Mouse (Mus musculus) brown adipose tissue, adult 24 weeks (tissue): ENCODE results near the gene Gimap5. TPM values are rescaled to one million over a fixed set of nuclear protein-coding genes. Genes with fewer than 3 reads are reported as not detected.

Source experiments
- H3K27ac ChIP-seq: fragments of 200-500 bp; replicated peaks from 2 replicates; pipeline ENCODE4 v1.5.1; 2012; ENCODE audit warnings: low read depth, mild to moderate bottlenecking, low read length
- H3K4me1 ChIP-seq: fragments of 200-500 bp; 2 replicates; pipeline ENCODE4 v1.6.1; 2012; ENCODE audit warnings: low read length, mixed read lengths; ENCODE audit not compliant: control insufficient read depth, insufficient read depth, insufficient read length
- H3K4me3 ChIP-seq: fragments of 200-500 bp; 2 replicates; pipeline ENCODE4 v1.5.1; 2012; ENCODE audit warnings: low read depth, mild to moderate bottlenecking, low read length, moderate library complexity; ENCODE audit not compliant: insufficient read depth
- polyA plus RNA-seq: library from polyadenylated mRNA; stranded (reverse); fragments of >200 nt; gene quantifications from 2 replicates; pipeline ENCODE4 v1.2.4, GENCODE M21; 2012; ENCODE audit not compliant: missing spikeins, insufficient read depth, insufficient read length

Gene Gimap5
- polyA plus RNA-seq, 1 experiment = 2.2 TPM

GRCm38 (mm10) chr6:48763567-48764270, 17.7 kb downstream of the Gimap5 start:
- no peak overlapping the region for H3K27ac ChIP-seq

GRCm38 (mm10) chr6:48764496-48764895, 18.5 kb downstream of the Gimap5 start:
- H3K27ac ChIP-seq = no peak overlapping the region

More at GRCm38 (mm10) chr6:48763567-48764270, 17.7 kb downstream of the Gimap5 start:
- no peak overlapping the region for H3K4me3 ChIP-seq
- no peaks in the 10 kb centered on the region for H3K4me1 ChIP-seq

GRCm38 (mm10) chr6:48768178-48768869, 22.3 kb downstream of the Gimap5 start:
- Histone ChIP-seq H3K4me3 (no peak overlapping the region), H3K4me1 (no peaks in the 10 kb centered on the region), H3K27ac (no peak overlapping the region)

More at GRCm38 (mm10) chr6:48764496-48764895, 18.5 kb downstream of the Gimap5 start:
- no peaks in the 10 kb centered on the region for H3K4me1 ChIP-seq
- H3K4me3 ChIP-seq = no peak overlapping the region

- no peaks in the 10 kb centered on the region for H3K4me1 ChIP-seq
- H3K27ac ChIP-seq = no peak overlapping the region
- no peak overlapping the region for H3K4me3 ChIP-seq
Observed at GRCm38 (mm10) chr6:48768933-48769332, 22.9 kb downstream of the Gimap5 start.

DNA sequence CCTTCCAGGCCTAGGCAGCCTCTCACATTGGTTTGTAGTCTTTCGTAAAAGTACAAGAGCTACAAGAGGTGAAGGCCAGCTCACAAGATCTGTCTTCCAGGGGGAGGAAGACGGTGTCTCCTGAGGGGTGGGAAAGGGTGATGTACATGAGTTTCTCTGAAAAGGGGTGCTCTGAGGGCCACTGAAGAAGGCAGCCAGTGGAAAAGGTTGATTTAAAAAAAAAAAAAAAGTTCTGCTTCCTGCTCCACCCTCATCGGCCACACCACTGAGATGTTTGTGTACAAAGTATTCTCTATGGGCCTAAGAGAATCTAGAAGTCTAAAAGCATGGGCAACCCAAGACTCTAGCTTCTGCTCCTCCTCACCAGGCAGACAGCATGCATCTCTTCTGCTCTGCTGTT, 24.7 kb downstream of the Gimap5 start, which contains the start of gene Gimap3:
Gene Gimap3, minus strand, starts transcription at position 156 of the 400 bp plus-strand sequence.
- H3K4me3 ChIP-seq = no peak within 1 kb of the TSS
- H3K27ac ChIP-seq = no peak within 1 kb of the TSS
- no peaks in the 10 kb centered on the region for H3K4me1 ChIP-seq

GRCm38 (mm10) chr6:48772030-48772429, 26.0 kb downstream of the Gimap5 start:
- Histone ChIP-seq H3K27ac (no peak overlapping the region), H3K4me1 (no peaks in the 10 kb centered on the region), H3K4me3 (no peak overlapping the region)

DNA sequence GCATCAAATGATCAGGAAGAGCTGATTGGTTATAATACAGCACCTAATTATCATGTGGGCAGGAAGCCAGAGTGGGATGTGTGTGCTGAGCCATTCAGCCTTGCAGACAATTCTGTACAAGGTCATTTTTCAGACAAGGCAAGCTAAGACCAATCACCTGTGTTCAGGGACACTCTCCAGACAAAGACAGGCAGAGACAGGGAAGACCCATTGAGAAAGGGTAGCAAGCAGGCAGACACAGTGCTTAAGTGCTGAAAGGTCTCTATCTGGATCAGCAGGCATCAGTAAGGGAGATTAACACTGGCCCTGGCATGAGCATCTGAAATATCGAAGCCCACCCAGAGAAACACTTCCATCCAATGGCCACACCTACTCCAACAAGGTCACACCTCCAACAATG, 38.4 kb downstream of the Gimap5 start:
- Histone ChIP-seq H3K4me3 (no peak overlapping the region), H3K4me1 (no peaks in the 10 kb centered on the region), H3K27ac (no peak overlapping the region)

DNA sequence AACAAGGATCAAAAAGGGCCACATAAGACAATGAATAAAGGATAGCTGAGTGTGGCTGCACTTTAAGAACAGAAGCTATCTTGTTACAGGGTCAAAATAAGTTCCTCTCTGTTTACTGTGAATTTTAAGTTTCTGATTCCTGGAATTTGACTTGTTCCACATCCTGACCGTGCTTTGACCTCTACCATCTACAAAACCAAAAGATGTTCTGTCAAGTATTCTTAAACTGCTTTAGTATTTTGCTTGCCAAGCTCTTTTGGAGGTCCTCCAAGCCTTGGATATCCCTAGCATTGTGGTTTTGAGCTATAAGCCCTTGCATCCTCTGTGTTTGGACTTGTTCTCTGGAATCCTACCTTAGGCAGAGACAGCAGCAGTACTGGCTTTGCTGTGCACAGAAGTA, 39.2 kb downstream of the Gimap5 start:
- no peaks in the 10 kb centered on the region for H3K4me1 ChIP-seq
- H3K4me3 ChIP-seq = no peak overlapping the region
- no peak overlapping the region for H3K27ac ChIP-seq

GRCm38 (mm10) chr6:48785601-48786000, 39.6 kb downstream of the Gimap5 start:
- Histone ChIP-seq H3K27ac (no peak overlapping the region), H3K4me3 (no peak overlapping the region), H3K4me1 (no peaks in the 10 kb centered on the region)

DNA sequence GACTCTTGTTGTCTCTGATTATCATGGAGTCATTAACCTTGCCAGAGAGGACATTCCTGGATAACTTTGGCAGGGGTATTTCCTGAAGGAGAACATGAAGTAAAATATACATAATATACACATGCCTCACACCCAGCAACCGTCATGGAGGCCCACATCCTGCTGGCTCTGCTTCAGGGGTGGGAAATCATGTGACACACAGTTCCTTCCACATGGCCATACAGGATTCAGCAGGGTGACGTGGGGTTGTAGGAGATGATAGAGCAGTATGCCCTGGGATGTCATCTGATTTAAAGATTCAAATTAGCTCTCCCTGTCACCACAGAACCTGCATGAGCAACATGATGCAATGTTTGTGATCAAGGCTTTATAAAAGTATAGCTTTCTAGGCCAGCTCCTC, 41.9 kb downstream of the Gimap5 start:
- Histone ChIP-seq H3K27ac (no peak overlapping the region), H3K4me1 (no peaks in the 10 kb centered on the region), H3K4me3 (no peak overlapping the region)

GRCm38 (mm10) chr6:48801897-48802296, 55.9 kb downstream of the Gimap5 start:
- Histone ChIP-seq H3K27ac (no peak overlapping the region), H3K4me3 (no peak overlapping the region), H3K4me1 (no peaks in the 10 kb centered on the region)

GRCm38 (mm10) chr6:48803406-48804051, 57.5 kb downstream of the Gimap5 start:
- H3K4me3 ChIP-seq = no peak overlapping the region

More at GRCm38 (mm10) chr6:48803406-48804051, 57.5 kb downstream of the Gimap5 start:
- Histone ChIP-seq H3K4me1 (no peaks in the 10 kb centered on the region), H3K27ac (no peak overlapping the region)

Other genes starting within 250 kb of the Gimap5 start
- gene Atp6v0e2, start 208.6 kb upstream of the Gimap5 start, polyA plus RNA-seq = 3.1 and 4.0 TPM in 2 replicates
- 9.1 and 22.4 TPM in 2 replicates for gene Lrrc61, start 191.4 kb upstream of the Gimap5 start, polyA plus RNA-seq
- 260 and 356 TPM in 2 replicates for gene Rarres2, start 173.4 kb upstream of the Gimap5 start, polyA plus RNA-seq
- not detected in 2 replicates for gene Gm45021, start 156.6 kb upstream of the Gimap5 start, polyA plus RNA-seq
- 14.1 and 17.4 TPM in 2 replicates for gene Repin1, start 152.3 kb upstream of the Gimap5 start, polyA plus RNA-seq
- not detected in 2 replicates for gene Gm44965, start 152.3 kb upstream of the Gimap5 start, polyA plus RNA-seq
- 1.2 and 2.3 TPM in 2 replicates for gene Zfp775, start 144.1 kb upstream of the Gimap5 start, polyA plus RNA-seq
- 2.3 and 2.9 TPM in 2 replicates for gene AI854703, start 119.4 kb upstream of the Gimap5 start, polyA plus RNA-seq
- 3.4 and 5.1 TPM in 2 replicates for gene Gimap8, start 99.0 kb upstream of the Gimap5 start, polyA plus RNA-seq
- 2.5 and 5.9 TPM in 2 replicates for gene Gimap9, start 70.1 kb upstream of the Gimap5 start, polyA plus RNA-seq
- 13.3 and 27.1 TPM in 2 replicates for gene Gimap4, start 61.6 kb upstream of the Gimap5 start, polyA plus RNA-seq
- 27.2 and 40.0 TPM in 2 replicates for gene Gimap6, start 38.0 kb upstream of the Gimap5 start, polyA plus RNA-seq
- not detected in 2 replicates for gene Gm28053, start 27.6 kb upstream of the Gimap5 start, polyA plus RNA-seq
- gene Gimap7, start 27.6 kb upstream of the Gimap5 start, polyA plus RNA-seq = not detected in 2 replicates
- 2.0 and 3.2 TPM in 2 replicates for gene Gimap1, start 7.1 kb upstream of the Gimap5 start, polyA plus RNA-seq
- 0.75 and 0.79 TPM in 2 replicates for gene Gimap3, start 24.7 kb downstream of the Gimap5 start, polyA plus RNA-seq
- gene Tmem176a, start 94.7 kb downstream of the Gimap5 start, polyA plus RNA-seq = 6.5 and 13.7 TPM in 2 replicates
- gene Tmem176b, start 95.3 kb downstream of the Gimap5 start, polyA plus RNA-seq = 17.6 and 21.0 TPM in 2 replicates
- not detected in 2 replicates for gene Aoc1, start 126.7 kb downstream of the Gimap5 start, polyA plus RNA-seq
- 0.46 TPM in 1 of 2 replicates, not detected in the other for gene 1600015I10Rik, start 183.7 kb downstream of the Gimap5 start, polyA plus RNA-seq
- gene Doxl2, start 228.8 kb downstream of the Gimap5 start, polyA plus RNA-seq = not detected in 2 replicates
- gene Svs1, start 240.7 kb downstream of the Gimap5 start, polyA plus RNA-seq = not detected in 2 replicates